Mouse (Mus musculus) kidney, embryonic 14.5 days (tissue): Measurements from ENCODE around the gene Txlna. TPM values are rescaled to one million over a fixed set of nuclear protein-coding genes. Genes with fewer than 3 reads are reported as not detected.
A peak's percentile ranks its signal among the peaks of the same experiment; 100 is the strongest.

Experiments used
- ATAC-seq: fragments of 200-750 bp; cut with Nextera tagmentation; 2 replicates; pipeline ENCODE4 v1.8.0; 2017; ENCODE audit warnings: moderate number of reproducible peaks, mild to moderate bottlenecking, moderate TSS enrichment, moderate library complexity; ENCODE audit not compliant: low FRiP score, low TSS enrichment
- H3K27ac ChIP-seq: fragments of 300-500 bp; sonication (generic); 2 replicates; pipeline ENCODE4 v1.5.1; 2014; ENCODE audit warnings: low read depth, mild to moderate bottlenecking, low read length, moderate library complexity, mixed read lengths
- H3K27me3 ChIP-seq: fragments of 300-500 bp; sonication (generic); 2 replicates; pipeline ENCODE4 v1.6.1; 2014; ENCODE audit warnings: mild to moderate bottlenecking, low read length; ENCODE audit not compliant: control insufficient read depth, insufficient read depth
- H3K36me3 ChIP-seq: fragments of 300-500 bp; sonication (generic); 2 replicates; pipeline ENCODE4 v1.6.1; 2014; ENCODE audit warnings: low read length, mixed read lengths; ENCODE audit not compliant: control insufficient read depth, insufficient read depth
- H3K4me1 ChIP-seq: fragments of 300-500 bp; sonication (generic); 2 replicates; pipeline ENCODE4 v1.6.1; 2014; ENCODE audit warnings: low read length, mixed read lengths; ENCODE audit not compliant: control insufficient read depth, insufficient read depth
- H3K4me2 ChIP-seq: fragments of 300-500 bp; sonication (generic); replicated peaks from 2 replicates; pipeline ENCODE4 v1.6.1; 2014; ENCODE audit warnings: low read depth, mild to moderate bottlenecking, low read length
- H3K4me3 ChIP-seq: fragments of 300-500 bp; sonication (generic); 2 replicates; pipeline ENCODE4 v1.5.1; 2014; ENCODE audit warnings: mild to moderate bottlenecking, low read length
- H3K9ac ChIP-seq: fragments of 300-500 bp; sonication (generic); 2 replicates; pipeline ENCODE4 v1.6.1; 2014; ENCODE audit warnings: low read depth, mild to moderate bottlenecking, low read length, moderate library complexity
- H3K9me3 ChIP-seq: fragments of 300-500 bp; sonication (generic); 2 replicates; pipeline ENCODE4 v1.6.1; 2016; ENCODE audit warnings: low read length; ENCODE audit not compliant: control insufficient read depth
- WGBS: fragments of 180-500 bp; shearing (Covaris S2); extraction: QIAGEN DNeasy Blood & Tissue Kit; methylation state at CpG from one replicate; pipeline ENCODE4 v1.1.7; 2014; 5-methylcytosine and 5-hydroxymethylcytosine counted together
- polyA plus RNA-seq: library from polyadenylated mRNA; unstranded; fragments of >200 nt; fragmentation: Nextera tagmentation; extraction: Ambion mirVana; gene quantifications from 2 replicates; pipeline ENCODE4 v1.2.1, GENCODE M21; 2014

The Txlna gene
- polyA plus RNA-seq, 1 experiment from 2014 or later = 103 TPM

DNA sequence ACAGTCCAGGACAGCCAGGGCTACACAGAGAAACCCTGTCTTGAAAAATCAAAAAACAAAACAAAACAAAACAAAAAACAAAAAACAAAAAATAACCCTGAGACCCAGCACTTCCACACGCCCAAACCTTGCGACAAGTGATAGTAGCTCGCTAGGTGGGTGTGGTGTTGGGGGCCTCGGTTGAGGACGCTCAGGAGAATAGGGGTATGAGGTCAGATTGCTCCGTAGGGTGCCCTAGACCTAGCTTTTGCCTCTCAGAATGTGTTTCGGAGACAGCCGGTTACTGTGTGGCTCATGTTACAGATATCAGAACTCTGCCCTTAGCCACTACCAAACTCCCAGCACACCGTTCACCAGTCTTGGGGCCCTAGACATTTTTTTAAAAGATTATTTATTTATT, 55.1 kb downstream of the Txlna start:
- Histone ChIP-seq H3K4me2 (peak overlapping the region; percentile 68; the same call in 1 of the 2 replicates), H3K36me3 (peaks cover 3% of the 10 kb centered on the region; the same call in 1 of the 2 replicates), H3K27ac (no peak overlapping the region), H3K9me3 (no peaks in the 10 kb centered on the region), H3K9ac (no peak overlapping the region), H3K4me1 (peaks cover 12% of the 10 kb centered on the region), H3K27me3 (no peaks in the 10 kb centered on the region), H3K4me3 (peak overlapping the region; percentile 41; the same call in 1 of the 2 replicates)
- ATAC-seq = no peak
- WGBS = 67% methylated on average over 9 of the region's 9 CpGs

- 1% methylated on average over 36 of the region's 36 CpGs for WGBS
- peak; percentile 78 for ATAC-seq
- peak overlapping the region; percentile 41 for H3K4me3 ChIP-seq
- H3K4me1 ChIP-seq = peaks cover 12% of the 10 kb centered on the region
- peak overlapping the region; percentile 68 for H3K4me2 ChIP-seq
- no peaks in the 10 kb centered on the region for H3K36me3 ChIP-seq
- peak overlapping the region; percentile 53 for H3K9ac ChIP-seq
- H3K27me3 ChIP-seq = no peaks in the 10 kb centered on the region
- peak overlapping the region; percentile 53; the same call in 1 of the 2 replicates for H3K27ac ChIP-seq
- H3K9me3 ChIP-seq = no peaks in the 10 kb centered on the region
Observed at GRCm38 (mm10) chr4:129584884-129585608, 55.8 kb downstream of the Txlna start.

DNA sequence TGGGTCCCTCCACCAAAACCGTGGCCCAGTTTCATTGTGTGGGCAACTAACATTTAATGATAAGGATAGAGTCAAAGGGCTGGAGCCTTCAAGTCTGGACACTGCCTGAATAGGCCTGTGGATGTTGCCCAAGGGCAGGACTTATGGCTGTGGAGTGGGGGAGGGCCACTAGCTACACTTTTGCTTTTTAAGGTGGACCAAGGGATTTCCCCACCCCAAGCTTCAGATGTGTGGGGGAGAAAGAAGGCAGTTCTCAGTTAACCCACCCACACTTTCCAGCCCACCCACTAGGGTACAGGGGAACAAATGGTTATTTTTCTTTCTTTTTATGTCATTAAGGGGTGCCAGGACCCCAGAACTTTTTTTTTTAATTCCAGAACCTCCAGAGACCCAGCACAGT, 56.5 kb downstream of the Txlna start:
- Histone ChIP-seq H3K4me3 (peak overlapping the region; percentile 41; the same call in 1 of the 2 replicates), H3K27me3 (no peaks in the 10 kb centered on the region), H3K9ac (no peak overlapping the region), H3K9me3 (no peaks in the 10 kb centered on the region), H3K36me3 (no peaks in the 10 kb centered on the region), H3K27ac (peak overlapping the region; percentile 53; the same call in 1 of the 2 replicates), H3K4me2 (peak overlapping the region; percentile 68), H3K4me1 (peaks cover 12% of the 10 kb centered on the region)
- 70% methylated on average over 1 of the region's 1 CpGs for WGBS
- no peak for ATAC-seq

DNA sequence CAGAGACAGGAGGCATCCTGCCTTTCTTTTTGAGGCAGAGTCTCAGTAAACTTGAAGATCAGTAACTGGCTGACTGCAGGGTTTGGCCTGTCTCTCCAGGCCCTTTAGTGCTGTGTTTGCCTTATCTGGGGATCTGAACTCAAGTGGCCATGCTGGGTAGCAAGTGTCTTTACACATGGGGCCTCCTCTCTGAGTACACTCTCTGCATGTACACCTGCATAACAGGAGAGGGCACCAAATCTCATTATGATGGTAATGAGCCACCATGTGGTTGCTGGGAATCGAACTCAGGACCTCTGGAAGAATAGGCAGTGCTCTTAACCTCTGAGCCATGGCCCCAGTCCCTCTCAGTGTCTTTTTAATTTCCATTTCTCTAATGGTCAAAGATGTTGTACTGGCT, 58.6 kb downstream of the Txlna start:
- H3K4me1 ChIP-seq = peaks cover 12% of the 10 kb centered on the region
- no peak overlapping the region for H3K27ac ChIP-seq
- H3K9ac ChIP-seq = no peak overlapping the region
- H3K4me3 ChIP-seq = no peak overlapping the region
- no peak overlapping the region for H3K4me2 ChIP-seq
- no peaks in the 10 kb centered on the region for H3K27me3 ChIP-seq
- no peaks in the 10 kb centered on the region for H3K36me3 ChIP-seq
- WGBS = 82% methylated on average over 1 of the region's 1 CpGs
- H3K9me3 ChIP-seq = no peaks in the 10 kb centered on the region
- ATAC-seq = no peak

- no peak overlapping the region for H3K4me2 ChIP-seq
- 62% methylated on average over 7 of the region's 7 CpGs for WGBS
- no peaks in the 10 kb centered on the region for H3K9me3 ChIP-seq
- no peak overlapping the region for H3K27ac ChIP-seq
- no peaks in the 10 kb centered on the region for H3K27me3 ChIP-seq
- no peak overlapping the region for H3K4me3 ChIP-seq
- H3K9ac ChIP-seq = no peak overlapping the region
- H3K36me3 ChIP-seq = no peaks in the 10 kb centered on the region
- peaks cover 14% of the 10 kb centered on the region for H3K4me1 ChIP-seq
- ATAC-seq = no peak
Observed at GRCm38 (mm10) chr4:129580347-129580746, 60.5 kb downstream of the Txlna start.

DNA sequence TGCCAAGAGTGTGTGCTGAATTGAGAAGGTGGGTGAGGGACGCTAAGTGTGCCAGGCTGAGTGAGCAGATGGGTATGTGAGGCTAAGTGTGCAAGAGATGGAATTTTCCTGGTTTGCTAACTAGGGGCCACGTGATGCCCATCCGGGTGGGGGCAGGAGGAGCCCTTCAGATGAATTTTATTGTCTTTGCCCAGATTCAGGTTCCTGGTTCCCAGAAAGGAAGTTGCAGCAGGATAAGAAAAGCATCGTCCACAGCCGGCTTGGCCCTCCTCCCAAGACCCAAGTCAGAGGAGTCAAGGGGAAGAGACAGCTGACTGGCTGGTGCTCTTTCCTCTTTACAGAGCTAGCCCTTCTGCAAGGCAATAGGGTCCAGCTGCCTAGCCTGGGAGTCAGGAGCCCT, 62.4 kb downstream of the Txlna start, which contains the start of gene Fam167b:
Fam167b (minus strand) TSS at position 84 of the 400 bp plus-strand sequence.
- ATAC-seq = no peak
- Histone ChIP-seq H3K27ac (peak within 1 kb of the TSS; percentile 17; the same call in 1 of the 2 replicates), H3K9me3 (no peaks in the 10 kb centered on the region), H3K9ac (peak within 1 kb of the TSS; percentile 23; the same call in 1 of the 2 replicates), H3K4me2 (peak within 1 kb of the TSS; percentile 30), H3K27me3 (no peaks in the 10 kb centered on the region), H3K4me3 (peak within 1 kb of the TSS; percentile 3; the same call in 1 of the 2 replicates), H3K4me1 (peaks cover 10% of the 10 kb centered on the region), H3K36me3 (no peaks in the 10 kb centered on the region)
- 82% methylated on average over 5 of the region's 5 CpGs for WGBS

DNA sequence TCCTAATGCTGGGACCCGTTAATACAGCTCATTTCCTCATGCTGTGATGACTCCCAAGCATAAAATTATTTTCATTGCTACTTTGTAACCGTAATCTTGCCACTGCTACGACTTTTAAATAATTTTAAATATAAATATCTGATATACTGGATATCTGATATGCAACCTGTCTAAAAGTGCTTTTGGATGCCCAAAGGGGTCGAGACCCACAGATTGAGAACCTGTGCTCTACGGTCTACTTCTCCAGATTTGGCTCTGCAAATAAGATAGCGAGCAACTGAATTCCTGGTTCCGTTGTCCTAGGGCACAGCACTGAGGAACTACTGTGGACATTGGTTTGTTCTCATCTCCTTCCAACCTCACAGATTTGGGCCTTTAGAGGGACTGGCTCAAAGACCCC, 63.2 kb downstream of the Txlna start:
- ATAC-seq = no peak
- Histone ChIP-seq H3K27ac (peak overlapping the region; percentile 17; the same call in 1 of the 2 replicates), H3K4me3 (no peak overlapping the region; the same call in 1 of the 2 replicates), H3K9me3 (no peaks in the 10 kb centered on the region), H3K4me1 (peaks cover 10% of the 10 kb centered on the region), H3K4me2 (no peak overlapping the region; the same call in 1 of the 2 replicates), H3K9ac (peak overlapping the region; percentile 23; the same call in 1 of the 2 replicates), H3K36me3 (no peaks in the 10 kb centered on the region), H3K27me3 (no peaks in the 10 kb centered on the region)
- WGBS = 80% methylated on average over 7 of the region's 7 CpGs

DNA sequence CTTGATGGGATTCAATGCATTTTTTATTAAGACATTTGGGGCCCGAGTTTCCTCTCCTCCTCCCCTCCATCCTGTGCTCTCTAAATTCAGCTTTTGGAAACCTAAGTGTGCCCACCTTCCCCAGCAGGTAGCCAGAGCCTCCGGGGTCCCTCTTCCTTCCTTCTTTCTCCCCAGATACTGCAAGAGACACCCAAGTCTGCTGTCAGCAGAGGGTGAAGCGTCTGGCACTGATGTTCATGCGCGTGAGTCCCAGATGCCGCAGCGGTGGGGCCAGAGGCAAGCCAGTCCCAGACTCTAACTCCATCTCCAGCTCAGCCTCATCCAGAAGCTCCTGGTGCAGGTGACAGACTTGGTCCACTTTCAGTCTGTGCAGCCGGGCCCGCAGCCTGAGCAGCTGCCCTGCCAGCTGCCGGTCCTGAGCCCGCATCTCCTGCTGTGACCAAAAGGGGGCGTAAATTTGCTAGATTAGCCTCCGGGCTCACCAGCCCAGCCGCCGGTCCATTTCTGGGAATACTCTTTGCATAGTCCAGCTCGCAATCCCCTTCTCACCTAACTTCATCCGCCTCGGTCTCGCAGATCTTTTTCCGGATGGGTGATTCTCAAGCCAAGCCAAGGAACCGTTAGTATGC, 63.9 kb downstream of the Txlna start:
- H3K27me3 ChIP-seq = no peaks in the 10 kb centered on the region
- H3K9me3 ChIP-seq = no peaks in the 10 kb centered on the region
- 37% methylated on average over 21 of the region's 21 CpGs for WGBS
- H3K36me3 ChIP-seq = no peaks in the 10 kb centered on the region
- no peak for ATAC-seq
- peak overlapping the region; percentile 30 for H3K4me2 ChIP-seq
- peak overlapping the region; percentile 3; the same call in 1 of the 2 replicates for H3K4me3 ChIP-seq
- no peak overlapping the region; the same call in 1 of the 2 replicates for H3K27ac ChIP-seq
- peak overlapping the region; percentile 9; the same call in 1 of the 2 replicates for H3K9ac ChIP-seq
- peaks cover 10% of the 10 kb centered on the region for H3K4me1 ChIP-seq
